Mouse (Mus musculus) limb, embryonic 14.5 days (tissue): Measurements from ENCODE around the gene Lrrd1. TPM values are rescaled to one million over a fixed set of nuclear protein-coding genes. Genes with fewer than 3 reads are reported as not detected.
"Not testable (repeated sequence)": the region's sequence is repeated elsewhere in the genome, so short reads cannot be mapped to it uniquely, and the experiment has no call there.

Experiments used
- ATAC-seq: fragments of 200-750 bp; cut with Nextera tagmentation; 2 replicates; pipeline ENCODE4 v1.8.0; 2017; ENCODE audit warnings: low read depth, moderate number of reproducible peaks, moderate TSS enrichment; ENCODE audit not compliant: low FRiP score
- DNase-seq: peaks from one replicate; pipeline ENCODE4 v3.0.0-alpha.2; 2015; ENCODE audit warnings: low spot score
- H3K27ac ChIP-seq: fragments of 300-500 bp; sonication (generic); replicated peaks from 2 replicates; pipeline ENCODE4 v1.5.1; 2014; ENCODE audit warnings: low read depth, mild to moderate bottlenecking, low read length, moderate library complexity, mixed read lengths
- H3K27me3 ChIP-seq: fragments of 300-500 bp; sonication (generic); 2 replicates; pipeline ENCODE4 v1.6.1; 2014; ENCODE audit warnings: low read length, mixed read lengths; ENCODE audit not compliant: control insufficient read depth, insufficient read depth
- H3K36me3 ChIP-seq: fragments of 300-500 bp; sonication (generic); 2 replicates; pipeline ENCODE4 v1.6.1; 2014; ENCODE audit warnings: mild to moderate bottlenecking, low read length, moderate library complexity, mixed read lengths; ENCODE audit not compliant: control insufficient read depth, insufficient read depth
- H3K4me1 ChIP-seq: fragments of 300-500 bp; sonication (generic); 2 replicates; pipeline ENCODE4 v1.6.1; 2014; ENCODE audit warnings: antibody characterized with exemption, low read length, mixed read lengths; ENCODE audit not compliant: control insufficient read depth, insufficient read depth
- H3K4me2 ChIP-seq: fragments of 300-500 bp; sonication (generic); replicated peaks from 2 replicates; pipeline ENCODE4 v1.6.1; 2014; ENCODE audit warnings: low read depth, mild to moderate bottlenecking, low read length, moderate library complexity; ENCODE audit not compliant: severe bottlenecking
- H3K4me3 ChIP-seq: fragments of 300-500 bp; sonication (generic); replicated peaks from 2 replicates; pipeline ENCODE4 v1.5.1; 2014; ENCODE audit warnings: low read length
- H3K9ac ChIP-seq: fragments of 300-500 bp; sonication (generic); 2 replicates; pipeline ENCODE4 v1.6.1; 2014; ENCODE audit warnings: mild to moderate bottlenecking, low read depth, low read length, moderate library complexity; ENCODE audit not compliant: severe bottlenecking
- H3K9me3 ChIP-seq: fragments of 300-500 bp; sonication (generic); 2 replicates; pipeline ENCODE4 v1.6.1; 2016; ENCODE audit warnings: low read length; ENCODE audit not compliant: control insufficient read depth
- POLR2A ChIP-seq: fragments of 200-500 bp; IDR thresholded peaks from 2 replicates; pipeline ENCODE4 v1.8.0; 2012; ENCODE audit warnings: inconsistent platforms, mild to moderate bottlenecking, moderate library complexity, borderline replicate concordance; ENCODE audit not compliant: insufficient read depth, insufficient read length; ENCODE audit errors: extremely low read depth
- WGBS: fragments of 180-500 bp; shearing (Covaris S2); extraction: QIAGEN DNeasy Blood & Tissue Kit; methylation state at CpG from one replicate; pipeline ENCODE4 v1.1.7; 2014; 5-methylcytosine and 5-hydroxymethylcytosine counted together
- polyA plus RNA-seq, 2 experiments: library from polyadenylated mRNA; depleted of rRNA in 1 of 2; stranded (reverse) in 1 of 2; unstranded in 1 of 2; fragments of >200 nt; fragmentation: Nextera tagmentation in 1 of 2; extraction: Ambion mirVana in 1 of 2; gene quantifications; 2 replicates each; pipeline versions ENCODE4 v1.2.1 to v1.2.3; 2012 to 2014

Lrrd1 gene
- polyA plus RNA-seq, 2 experiments: 0.04 to 0.06 TPM

GRCm38 (mm10) chr5:3872348-3872747 lies 27.4 kb downstream of the Lrrd1 start:
- Histone ChIP-seq H3K4me1 (no peaks in the 10 kb centered on the region), H3K9ac (no peak overlapping the region), H3K4me2 (no peak overlapping the region), H3K36me3 (no peaks in the 10 kb centered on the region), H3K27ac (no peak overlapping the region), H3K4me3 (no peak overlapping the region), H3K9me3 (no peaks in the 10 kb centered on the region), H3K27me3 (no peaks in the 10 kb centered on the region)
- ATAC-seq (no peak), DNase-seq (no peak)
- no peak for TF ChIP-seq POLR2A
- 55% methylated on average over 1 of the region's 1 CpGs for WGBS

- Histone ChIP-seq H3K4me2 (no peak overlapping the region), H3K27ac (no peak overlapping the region), H3K27me3 (no peaks in the 10 kb centered on the region), H3K9me3 (no peaks in the 10 kb centered on the region), H3K4me3 (no peak overlapping the region), H3K4me1 (no peaks in the 10 kb centered on the region), H3K9ac (no peak overlapping the region), H3K36me3 (no peaks in the 10 kb centered on the region)
- DNase-seq (no peak), ATAC-seq (no peak)
- 84% methylated on average over 3 of the region's 3 CpGs for WGBS
- TF ChIP-seq POLR2A: no peak
These were observed 28.5 kb downstream of the Lrrd1 start for GRCm38 (mm10) chr5:3873485-3873884.

GRCm38 (mm10) chr5:3886862-3887261 lies 41.9 kb downstream of the Lrrd1 start:
- H3K27ac ChIP-seq, ATAC-seq: not testable (repeated sequence)
- WGBS: 86% methylated on average over 7 of the region's 7 CpGs

GRCm38 (mm10) chr5:3889201-3889600 lies 44.2 kb downstream of the Lrrd1 start:
- Histone ChIP-seq H3K4me3 (no peak overlapping the region), H3K9me3 (no peaks in the 10 kb centered on the region), H3K36me3 (no peaks in the 10 kb centered on the region; the same call in 1 of the 2 replicates), H3K4me1 (0 out of 2 replicates have a peak, but pooled peaks cover 3% of the 10 kb centered on the region), H3K9ac (no peak overlapping the region), H3K4me2 (no peak overlapping the region), H3K27ac (no peak overlapping the region), H3K27me3 (no peaks in the 10 kb centered on the region)
- no peak for TF ChIP-seq POLR2A
- ATAC-seq (no peak), DNase-seq (no peak)

More at GRCm38 (mm10) chr5:3886862-3887261, 41.9 kb downstream of the Lrrd1 start:
- H3K9ac ChIP-seq, H3K36me3 ChIP-seq, H3K4me3 ChIP-seq, H3K4me1 ChIP-seq, H3K9me3 ChIP-seq, H3K4me2 ChIP-seq, DNase-seq, H3K27me3 ChIP-seq: not testable (repeated sequence)

- not testable (repeated sequence) for H3K4me1 ChIP-seq, H3K36me3 ChIP-seq, H3K9me3 ChIP-seq, DNase-seq, H3K27ac ChIP-seq, H3K27me3 ChIP-seq
- peak within 1 kb of the TSS; percentile 43 for H3K4me3 ChIP-seq
- 0% methylated on average over 6 of the region's 47 CpGs for whole genome bisulfite sequencing
- H3K9ac ChIP-seq: peak within 1 kb of the TSS; percentile 51
- peak; percentile 98 for ATAC-seq
- H3K4me2 ChIP-seq: peak within 1 kb of the TSS; percentile 69
These were observed 48.7 kb downstream of the Lrrd1 start, which contains the start of gene Mterf1a for GRCm38 (mm10) chr5:3893459-3894293. Gene Mterf1a, minus strand, starts transcription at chr5:3893933.

- 94% methylated on average over 4 of the region's 4 CpGs for WGBS
- H3K9me3 ChIP-seq, H3K27ac ChIP-seq, H3K4me1 ChIP-seq, H3K27me3 ChIP-seq, H3K4me2 ChIP-seq, DNase-seq, H3K36me3 ChIP-seq, H3K9ac ChIP-seq, ATAC-seq: not testable (repeated sequence)
- peak overlapping the region; percentile 25 for H3K4me3 ChIP-seq
These were observed 49.3 kb downstream of the Lrrd1 start for GRCm38 (mm10) chr5:3894294-3894619.
